Mouse (Mus musculus) mouse trophoblast stem cell (cell line): ENCODE measurements around the gene Fut7.
"Not testable (repeated sequence)": the region's sequence is repeated elsewhere in the genome, so short reads cannot be mapped to it uniquely, and the experiment has no call there.

Source experiments
- in situ Hi-C, 2 experiments: fragments of 300-500 bp; cut with MseI, MboI; formaldehyde crosslinking; loops; 2 replicates in 1 of 2; 3 replicates in 1 of 2; pipeline ENCODE4 v1.15.1; 2025

The Fut7 gene

DNA sequence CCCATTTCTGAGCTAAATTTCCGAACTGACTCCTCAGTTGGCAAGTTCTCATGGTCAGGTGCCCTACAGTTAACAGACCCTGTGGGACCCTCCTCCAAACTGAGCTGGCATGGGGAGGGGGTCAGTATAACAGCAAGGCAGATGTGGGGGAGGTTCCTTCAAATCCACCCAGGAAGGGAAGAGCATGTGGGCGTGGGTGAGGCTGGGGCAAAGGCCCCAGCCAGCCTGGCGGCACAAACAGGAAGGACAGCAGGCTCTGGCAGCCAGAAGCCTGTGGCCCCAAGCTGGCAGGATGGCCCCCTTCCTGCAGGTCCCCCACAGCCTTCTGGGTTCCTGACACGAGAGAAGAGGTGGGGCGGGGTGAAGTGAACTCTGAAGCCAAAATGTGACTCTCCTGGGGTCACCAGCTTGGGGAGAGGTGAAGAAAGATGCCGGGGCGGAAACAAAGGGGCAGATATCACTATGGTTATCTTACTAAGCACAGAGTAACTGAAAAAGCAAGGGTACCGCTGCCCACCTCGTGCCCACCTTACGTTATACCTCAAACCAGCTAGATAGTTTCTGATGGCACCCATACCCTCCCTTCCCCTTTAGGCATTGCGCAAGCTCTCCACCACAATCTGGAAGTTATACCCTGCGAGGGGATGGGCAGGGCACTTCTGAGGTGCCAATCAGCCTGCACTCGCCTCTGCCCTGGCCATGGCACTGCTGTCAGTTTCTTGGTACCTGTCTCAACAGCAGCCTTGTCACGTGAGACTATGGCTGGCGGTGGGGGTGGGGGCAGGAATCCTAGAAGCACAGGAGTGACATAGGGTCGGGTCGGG, at the start of gene Fut7:
TSS of gene Fut7 (plus strand) at position 681 of the 824 bp plus-strand sequence.
- in situ Hi-C loops, result loop anchor here in 1 of 2 experiments (5.0 kb wide), 1 partner anchor 65 kb away; no protein-coding TSS in a partner anchor

DNA sequence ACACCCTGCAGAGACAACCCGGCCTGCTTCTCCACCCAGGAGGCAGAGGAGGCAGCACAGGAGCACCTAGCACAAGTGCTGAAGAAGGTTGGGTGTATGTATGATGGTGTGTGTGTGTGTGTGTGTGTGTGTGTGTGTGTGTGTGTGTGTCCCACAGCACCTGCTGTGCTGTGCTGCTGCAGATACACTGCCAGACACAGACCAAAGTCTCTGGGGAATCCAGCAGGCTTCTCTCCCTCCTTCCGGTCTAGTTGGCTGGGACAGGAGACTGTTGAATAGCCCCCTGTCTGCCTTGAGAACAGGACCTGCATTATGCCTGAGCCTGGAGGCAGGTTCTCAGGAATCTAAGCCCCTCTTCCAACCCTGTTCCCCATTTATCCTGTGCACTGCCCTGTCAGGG, 49.6 kb upstream of the Fut7 start:
- in situ Hi-C loops, result no loop called here

DNA sequence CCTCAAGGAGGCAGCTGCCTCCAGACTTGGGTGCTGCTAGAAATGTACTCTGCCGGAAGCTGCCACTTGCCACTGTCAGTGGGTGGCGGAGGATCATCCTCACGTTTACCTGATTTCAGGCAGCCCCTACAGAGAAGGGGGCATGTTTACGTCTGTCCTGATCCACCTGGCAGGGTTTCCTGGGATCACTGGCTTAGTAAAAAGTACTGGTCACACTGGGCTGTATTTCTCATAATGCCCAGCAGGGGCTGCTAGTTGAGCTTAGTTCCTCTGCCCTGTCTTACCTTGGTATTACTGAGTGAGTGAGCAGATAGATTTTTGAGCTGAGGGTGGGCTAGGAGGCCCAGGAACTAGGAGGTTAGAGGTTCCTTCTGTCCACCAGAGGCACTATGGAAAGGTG, 46.5 kb upstream of the Fut7 start:
- in situ Hi-C loops, result no loop called here

DNA sequence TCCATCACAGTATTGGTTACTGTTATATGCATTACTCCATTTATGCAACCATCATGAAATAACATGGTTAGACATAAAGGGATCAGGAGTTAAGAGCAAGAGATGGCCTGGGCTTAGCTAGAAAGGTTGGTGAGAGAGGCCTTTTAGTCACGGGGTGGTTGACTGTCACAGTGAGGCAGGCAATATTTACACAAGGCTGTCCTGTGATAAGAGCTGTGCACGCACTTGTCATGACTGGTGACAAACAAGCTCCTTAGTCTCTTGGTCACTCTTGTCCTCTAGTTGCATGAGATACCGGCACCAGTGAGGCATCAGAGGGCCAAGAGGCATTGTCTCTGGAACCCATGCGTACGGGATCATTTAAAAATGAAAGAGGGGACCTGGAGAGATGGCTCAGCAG, 38.6 kb upstream of the Fut7 start:
- in situ Hi-C loops, result no loop called here

DNA sequence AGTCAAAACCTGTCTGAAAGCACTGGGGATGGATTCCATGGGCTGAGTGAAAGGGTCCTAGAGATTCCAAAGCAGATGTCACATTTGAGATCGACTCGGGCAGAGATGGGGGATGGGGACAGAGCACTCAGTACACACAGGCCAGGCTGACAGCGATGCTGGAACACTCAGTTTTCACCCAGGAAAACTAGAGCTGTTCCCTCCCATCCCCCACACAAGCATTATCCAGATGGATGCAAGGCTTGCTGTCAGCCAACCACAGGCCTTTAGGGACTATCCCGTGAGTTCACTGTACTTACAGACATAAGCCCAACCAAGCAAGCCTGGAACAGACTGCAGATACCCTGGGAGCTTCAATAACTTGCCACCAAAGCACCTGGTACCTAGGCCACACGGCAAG, 31.8 kb upstream of the Fut7 start:
- in situ Hi-C loops, result no loop called here

DNA sequence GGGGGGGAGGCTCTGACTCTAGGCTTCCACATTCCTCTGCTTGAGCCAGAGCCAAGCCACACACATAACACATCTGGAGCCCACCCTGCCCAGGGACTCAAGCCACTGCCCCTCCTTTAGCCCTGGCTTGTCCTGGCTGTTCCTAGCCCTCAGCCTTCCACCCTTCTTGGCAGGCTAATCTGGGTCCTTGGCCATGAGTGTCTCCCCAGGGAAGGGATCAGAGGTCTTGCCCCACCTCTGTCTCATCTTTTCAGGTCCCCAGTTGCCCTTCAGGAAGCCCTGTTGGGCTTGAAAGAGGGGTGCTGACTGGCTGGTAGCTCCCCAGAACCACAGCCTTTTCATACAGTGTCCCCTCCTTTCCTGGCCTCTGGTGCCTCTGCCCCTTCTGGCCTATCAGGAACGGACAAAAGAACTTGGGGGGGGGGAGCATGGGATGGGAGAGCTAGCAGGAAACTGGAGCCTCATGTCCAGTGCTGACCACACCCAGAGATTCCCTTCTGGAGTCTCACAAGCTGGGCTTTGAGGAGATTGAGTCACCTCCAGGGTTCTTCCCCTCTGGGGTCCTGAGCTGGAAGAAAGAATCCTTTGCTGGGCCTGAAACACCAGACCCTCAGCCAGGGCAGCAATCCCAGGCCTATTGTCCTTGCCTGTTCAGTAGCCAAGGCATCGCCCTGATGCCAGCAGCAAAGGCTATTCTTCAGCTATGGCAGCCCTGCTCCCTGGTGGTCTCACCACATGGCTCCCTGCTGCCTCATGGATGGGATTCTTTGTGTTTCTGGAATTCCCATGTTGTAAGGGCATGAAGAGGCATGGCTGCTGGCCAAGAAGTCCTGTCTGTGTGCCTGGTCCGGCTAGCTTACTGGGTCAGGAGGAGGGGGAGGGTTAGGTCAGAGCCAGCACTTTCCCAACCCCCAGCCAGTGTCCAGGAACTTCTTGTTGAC, 28.5 kb upstream of the Fut7 start:
- in situ Hi-C loops, result no loop called here

DNA sequence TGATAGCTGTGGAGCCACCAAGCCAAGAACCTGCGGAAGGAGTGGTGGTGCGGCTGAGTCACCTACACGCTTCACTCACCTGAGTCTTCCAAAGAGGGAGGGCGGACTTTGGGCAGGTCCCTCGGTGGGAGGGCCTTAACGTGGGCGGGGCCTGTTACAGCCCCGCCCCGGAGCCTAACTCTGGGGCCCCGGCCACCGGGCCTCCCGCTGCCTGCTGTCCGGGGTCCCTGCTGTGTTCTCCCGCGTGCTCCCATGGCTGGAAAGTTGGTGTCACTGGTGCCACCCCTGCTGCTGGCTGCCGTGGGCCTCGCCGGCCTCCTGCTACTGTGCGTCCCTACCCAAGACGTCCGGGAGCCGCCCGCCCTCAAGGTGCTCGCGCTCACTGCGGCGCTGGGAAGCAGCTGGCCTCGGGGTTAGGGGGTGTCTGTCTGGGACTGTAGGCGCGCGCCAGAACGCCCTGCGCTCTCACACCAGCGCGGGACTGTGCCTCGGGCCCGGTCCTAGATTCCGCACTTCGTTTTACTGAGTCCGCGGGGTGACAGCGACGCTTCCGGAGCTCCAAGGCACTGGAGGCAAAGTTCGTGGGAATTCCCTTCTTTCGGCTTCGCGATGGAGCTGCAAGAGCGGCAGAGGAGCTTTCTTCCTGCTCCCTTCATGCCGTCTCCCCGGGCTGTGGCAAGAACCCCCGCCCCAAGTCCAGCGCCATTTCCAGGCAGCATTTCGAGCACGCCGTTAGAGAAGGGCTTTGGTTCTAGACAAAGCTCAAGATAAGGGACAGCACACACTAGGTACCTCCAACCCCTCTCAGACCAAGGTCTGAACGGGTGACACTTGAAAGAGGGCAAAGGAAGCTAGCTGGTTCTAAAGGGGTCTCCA, 27.1 kb upstream of the Fut7 start, which contains the start of gene Entpd2:
TSS of gene Entpd2 (plus strand) at position 154 of the 876 bp plus-strand sequence.
- in situ Hi-C loops, result no loop called here

DNA sequence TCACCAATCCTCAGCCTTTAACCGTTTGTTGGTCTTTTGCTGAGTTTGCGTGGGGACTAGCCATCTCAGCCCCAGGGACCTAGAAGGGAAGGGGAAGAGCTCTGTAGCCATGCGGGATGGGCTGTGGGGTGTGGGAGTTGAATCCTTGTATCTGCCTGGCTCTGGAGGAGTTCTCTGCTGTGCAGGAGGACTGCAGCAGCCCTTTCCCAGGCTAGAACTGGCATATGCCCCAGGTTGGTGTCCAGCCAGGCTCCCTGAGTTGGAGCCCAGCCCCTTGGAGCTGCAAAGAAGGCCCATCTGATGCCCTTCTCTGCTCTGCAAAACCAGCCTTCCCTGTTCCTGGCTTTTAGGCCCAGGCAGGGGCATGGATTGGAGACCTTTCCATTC, 26.5 kb upstream of the Fut7 start:
- in situ Hi-C loops, result no loop called here

DNA sequence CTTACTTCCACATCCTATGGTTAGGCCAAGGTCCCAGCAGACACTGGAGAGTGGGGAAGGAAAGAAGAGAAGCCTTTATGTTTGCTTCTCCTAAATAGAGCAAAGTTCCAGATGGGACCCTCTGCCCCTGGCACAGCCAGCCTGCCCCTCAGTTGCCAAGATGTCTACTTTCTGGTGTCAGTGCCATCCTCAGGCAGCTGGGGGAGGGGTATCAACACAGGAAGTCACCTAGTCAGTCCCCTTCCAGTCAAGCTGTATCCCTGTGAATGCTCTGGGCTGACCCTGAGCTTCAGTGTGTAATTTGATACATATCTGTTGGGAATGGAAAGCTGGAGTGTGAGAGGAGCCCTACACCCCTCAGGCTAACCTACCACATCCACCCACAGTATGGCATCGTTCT, 26.1 kb upstream of the Fut7 start:
- in situ Hi-C loops, result no loop called here

DNA sequence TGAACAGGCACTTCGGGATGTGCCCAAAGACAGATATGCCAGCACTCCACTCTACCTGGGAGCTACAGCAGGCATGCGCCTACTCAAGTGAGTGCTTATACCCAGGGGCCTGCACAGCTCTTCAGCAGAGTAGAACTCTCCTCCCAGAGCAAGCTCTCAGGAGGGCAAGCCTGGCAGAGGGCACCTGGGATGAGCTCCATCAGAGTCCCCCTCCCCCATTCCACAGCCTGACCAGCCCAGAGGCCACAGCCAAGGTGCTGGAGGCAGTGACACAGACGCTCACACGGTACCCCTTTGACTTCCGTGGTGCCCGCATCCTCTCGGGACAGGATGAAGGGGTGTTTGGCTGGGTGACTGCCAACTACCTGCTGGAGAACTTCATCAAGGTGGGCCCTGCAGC, 25.0 kb upstream of the Fut7 start:
- in situ Hi-C loops, result no loop called here

DNA sequence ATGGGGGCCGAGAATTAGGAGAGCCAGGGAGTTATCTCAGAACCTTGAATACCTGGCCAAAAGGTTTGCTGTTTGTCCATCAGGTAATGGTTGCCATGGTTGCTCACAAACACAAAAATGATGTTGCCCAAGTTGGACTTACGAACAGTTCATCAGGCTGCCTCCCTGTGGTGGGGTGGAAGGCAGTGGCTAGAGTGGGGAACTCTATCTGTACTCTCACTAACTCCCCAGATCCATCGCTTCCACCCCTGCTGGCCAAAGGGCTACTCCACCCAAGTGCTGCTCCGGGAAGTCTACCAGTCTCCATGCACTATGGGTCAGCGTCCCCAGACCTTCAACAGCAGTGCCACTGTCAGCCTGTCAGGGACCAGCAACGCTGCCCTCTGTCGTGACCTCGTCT, 24.0 kb upstream of the Fut7 start, which contains the start of gene Npdc1:
TSS of gene Npdc1 (plus strand) at position 301 of the 400 bp plus-strand sequence.
- in situ Hi-C loops, result no loop called here

DNA sequence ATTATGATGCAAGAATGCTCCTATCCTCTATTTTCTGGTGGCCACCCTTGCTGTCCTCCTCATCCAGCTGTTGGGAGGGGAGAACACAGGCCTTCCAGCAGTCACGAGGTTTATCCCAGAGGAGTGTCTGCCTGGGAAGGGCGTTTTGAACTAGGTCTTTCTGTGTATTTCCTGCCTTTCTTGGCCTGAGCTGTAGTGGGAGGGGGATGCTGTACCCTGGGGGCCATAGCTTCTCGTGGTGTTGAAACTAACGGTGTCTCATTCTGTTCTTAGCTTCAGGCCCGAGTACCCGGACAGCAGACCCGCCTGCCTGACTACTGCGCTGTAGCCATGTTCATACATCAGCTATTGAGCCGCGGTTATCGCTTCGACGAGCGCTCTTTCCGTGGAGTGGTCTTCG, 22.8 kb upstream of the Fut7 start:
- in situ Hi-C loops, result no loop called here

DNA sequence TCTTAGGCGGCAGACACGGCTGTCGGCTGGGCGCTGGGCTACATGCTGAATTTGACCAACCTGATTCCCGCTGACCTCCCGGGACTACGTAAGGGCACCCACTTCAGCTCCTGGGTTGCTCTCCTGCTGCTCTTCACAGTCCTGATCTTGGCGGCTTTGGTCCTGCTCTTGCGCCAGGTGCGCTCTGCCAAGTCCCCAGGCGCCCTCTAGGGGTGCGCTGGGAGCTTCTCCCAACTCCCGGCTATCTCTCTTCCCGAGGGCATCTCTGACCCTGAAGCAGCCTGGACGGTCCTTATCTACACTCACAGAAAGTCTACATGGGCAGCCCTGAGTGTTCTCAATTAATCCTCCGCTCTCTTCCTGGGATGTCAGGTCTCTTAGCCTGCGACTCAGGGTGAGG, 22.3 kb upstream of the Fut7 start:
- in situ Hi-C loops, result no loop called here

DNA sequence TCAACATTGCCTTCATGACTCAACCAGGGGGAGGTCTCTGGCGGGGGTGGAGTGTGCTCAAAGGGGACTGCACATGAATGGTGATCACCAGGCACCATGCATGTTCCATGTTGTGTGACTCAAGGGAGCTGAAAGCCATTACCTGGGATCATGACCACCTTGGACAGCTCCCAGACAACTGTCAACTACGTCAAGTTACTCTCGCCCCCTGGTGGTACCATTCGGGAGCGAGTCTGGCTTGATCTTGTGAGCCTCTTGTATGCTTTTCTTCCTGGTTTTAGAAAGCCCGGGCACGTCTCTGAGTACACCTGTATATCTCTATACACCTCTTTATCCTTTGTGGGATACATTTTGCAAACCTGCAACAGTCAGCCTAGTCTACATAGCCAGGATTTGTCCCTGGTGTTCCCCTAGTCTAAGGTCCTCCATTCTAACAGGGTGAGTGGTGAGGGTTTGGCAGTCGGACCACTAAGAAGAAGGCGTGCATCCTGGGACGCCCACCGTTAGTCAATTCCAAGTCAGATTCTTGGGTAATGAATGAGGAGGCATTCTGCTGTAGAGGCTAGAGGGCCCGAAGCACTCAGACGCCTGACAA, 20.6 kb upstream of the Fut7 start:
- in situ Hi-C loops, result no loop called here

DNA sequence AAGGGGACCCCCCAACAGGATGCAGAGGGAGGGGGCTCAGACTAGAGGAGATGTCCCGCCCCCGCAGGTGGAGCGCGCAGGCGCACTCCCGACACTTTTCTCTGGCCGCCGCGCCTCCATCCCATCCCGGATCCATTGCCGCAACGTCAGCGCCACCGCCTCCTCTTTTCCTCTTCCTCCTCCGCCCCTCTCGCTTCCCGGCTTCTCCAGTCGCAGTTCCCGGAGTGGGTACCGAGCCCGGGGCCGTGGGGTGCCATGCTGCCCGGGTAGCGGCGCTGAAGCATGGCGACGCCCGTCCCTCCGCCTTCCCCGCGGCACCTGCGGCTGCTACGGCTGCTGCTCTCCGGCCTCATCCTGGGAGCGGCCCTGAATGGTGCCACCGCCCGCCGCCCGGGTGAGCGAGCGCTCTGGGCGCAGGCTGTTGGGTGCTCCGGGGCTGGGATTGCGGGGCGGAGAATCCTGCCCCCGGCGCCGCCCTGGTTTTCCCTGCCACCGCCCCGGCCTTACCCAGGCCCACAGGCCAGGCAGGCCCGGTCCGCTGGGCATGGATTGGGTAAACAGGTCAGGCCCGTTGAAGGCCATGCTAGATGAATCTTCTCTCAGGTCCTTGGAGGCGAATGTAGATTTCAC, 20.0 kb upstream of the Fut7 start:
- in situ Hi-C loops, result no loop called here

DNA sequence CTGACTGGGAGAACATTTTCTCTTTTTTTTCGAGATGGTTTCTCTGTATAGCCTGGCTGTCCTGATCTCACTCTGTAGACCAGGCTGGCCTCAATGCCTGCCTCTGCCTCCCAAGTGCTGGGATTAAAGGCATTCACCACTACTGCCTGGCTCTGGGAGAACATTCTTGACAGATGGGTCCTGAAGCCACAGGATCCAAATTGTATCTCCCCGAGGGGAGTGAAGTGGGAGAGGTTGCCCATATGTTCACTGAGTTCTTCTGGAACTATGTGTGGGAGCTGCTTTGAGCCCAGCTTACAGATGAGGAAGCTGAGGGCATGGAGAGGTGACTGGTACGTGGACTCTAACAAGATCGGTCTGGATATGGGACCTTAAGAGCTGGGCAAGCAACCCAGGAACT, 19.1 kb upstream of the Fut7 start:
- in situ Hi-C loops, result no loop called here

DNA sequence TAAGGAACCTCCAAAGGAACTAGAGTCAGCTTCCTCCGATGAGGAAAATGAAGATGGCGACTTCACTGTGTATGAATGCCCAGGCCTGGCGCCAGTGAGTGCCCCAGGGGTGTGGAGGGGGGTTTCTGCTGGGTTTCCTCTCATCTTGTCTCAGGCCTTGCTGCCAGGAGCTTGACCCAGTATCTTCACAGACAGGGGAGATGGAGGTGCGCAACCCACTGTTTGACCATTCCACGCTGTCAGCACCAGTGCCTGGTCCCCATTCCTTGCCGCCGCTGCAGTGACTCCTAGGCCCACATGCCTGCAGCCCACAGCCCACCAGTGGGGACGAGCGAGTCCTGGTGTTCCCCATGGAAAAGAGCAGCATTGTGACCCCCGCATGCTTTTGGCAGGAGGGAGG, 14.2 kb upstream of the Fut7 start:
- in situ Hi-C loops, result no loop called here

DNA sequence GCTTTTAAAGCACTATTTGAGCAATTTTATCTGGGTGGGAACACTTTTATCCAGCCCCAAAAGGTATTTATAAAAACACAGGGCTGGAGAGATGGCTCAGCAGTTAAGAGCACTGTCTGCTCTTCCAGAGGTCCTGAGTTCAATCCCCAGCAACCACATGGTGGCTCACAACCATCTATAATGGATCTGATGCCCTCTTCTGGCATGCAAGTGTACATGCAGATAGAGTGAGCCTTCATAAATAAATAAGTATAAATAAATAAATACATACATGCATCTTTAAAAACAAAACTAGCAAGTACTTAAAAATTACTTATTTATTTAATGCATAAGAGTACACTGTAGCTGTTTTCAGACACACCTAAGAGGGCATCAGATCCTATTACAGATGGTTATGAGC, 9.6 kb upstream of the Fut7 start:
- in situ Hi-C loops, result not testable (repeated sequence)

DNA sequence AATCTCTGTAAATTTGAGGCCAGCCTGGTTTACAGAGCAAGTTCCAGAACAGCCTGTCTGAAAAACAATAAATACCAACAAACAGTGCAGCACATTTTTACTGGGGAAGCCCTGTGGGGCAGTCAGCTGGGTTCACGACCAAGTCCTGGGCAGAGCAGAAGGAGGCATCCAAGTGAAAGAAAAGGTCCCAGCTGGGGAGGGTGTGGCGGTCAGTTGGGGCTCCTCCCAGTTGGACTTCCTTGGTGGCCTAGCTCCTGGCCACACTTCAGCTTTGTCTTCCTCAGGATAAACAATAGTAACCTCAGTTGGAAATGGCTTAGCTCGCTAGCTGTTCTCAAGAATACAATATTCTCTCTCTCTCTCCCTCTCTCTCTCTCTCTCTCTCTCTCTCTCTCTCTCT, 5.6 kb upstream of the Fut7 start:
- in situ Hi-C loops, result no loop called here

DNA sequence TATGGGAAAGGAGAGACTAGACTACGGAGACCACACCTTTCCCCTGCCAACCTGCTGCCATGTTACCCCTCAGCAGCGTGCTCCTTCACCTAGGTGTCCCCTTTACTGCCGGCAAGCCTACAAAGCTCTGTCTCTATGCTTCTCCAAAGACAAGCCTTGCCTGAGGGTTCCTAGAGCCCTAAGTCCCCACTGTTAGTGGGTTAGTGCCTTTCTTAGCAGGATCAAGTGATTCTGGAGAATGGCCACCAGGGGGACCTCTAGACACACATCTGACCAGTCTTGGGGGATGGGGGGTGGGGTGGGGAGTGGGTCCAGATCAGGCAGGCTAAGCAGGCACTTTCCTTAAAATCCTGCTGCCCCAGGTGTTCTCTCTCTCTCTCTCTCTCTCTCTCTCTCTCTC, 1.2 kb upstream of the Fut7 start:
- in situ Hi-C loops, result loop anchor here in 1 of 2 experiments (5.0 kb wide), 1 partner anchor 65 kb away; no protein-coding TSS in a partner anchor

DNA sequence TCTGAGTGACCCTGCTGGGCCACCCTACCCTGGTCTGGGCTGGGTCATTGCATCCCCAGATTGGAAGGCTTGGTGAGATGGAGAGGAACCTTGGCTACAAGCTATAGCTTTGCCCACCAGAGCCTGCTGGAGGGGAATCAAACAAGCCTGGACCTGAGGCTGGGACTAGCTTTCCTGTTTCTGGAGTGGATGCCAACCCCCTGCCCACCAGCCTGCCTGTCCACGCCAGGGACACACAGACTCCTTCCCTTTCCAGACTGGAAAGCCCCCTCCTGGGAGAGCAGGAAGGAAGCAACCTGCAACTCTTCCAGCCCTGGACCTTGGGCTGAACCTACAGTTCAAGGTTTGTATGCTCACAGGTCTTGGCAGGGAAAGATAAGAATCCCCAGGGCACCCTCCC, 559 bp downstream of the Fut7 start:
- in situ Hi-C loops, result loop anchor here in 1 of 2 experiments (5.0 kb wide), 1 partner anchor 64 kb away; no protein-coding TSS in a partner anchor
